Mouse (Mus musculus): Measurements from ENCODE around the gene Harbi1.
"Not testable (repeated sequence)": the region's sequence is repeated elsewhere in the genome, so short reads cannot be mapped to it uniquely, and the experiment has no call there.

Gene Harbi1

GRCm38 (mm10) chr2:91711256-91711925 lies 739 bp downstream of the Harbi1 start:
- DNase-seq (ENCODE audit: low read depth in 2 of 2, low spot score in 2 of 2): peak in 1 of 2 experiments; percentile 5

- no peak for DNase-seq (ENCODE audit: low read depth in 2 of 2, low spot score in 2 of 2)
Observed at GRCm38 (mm10) chr2:91714921-91715320, 4.3 kb downstream of the Harbi1 start.

- no peak for DNase-seq (ENCODE audit: low read depth in 2 of 2, low spot score in 2 of 2)
Observed at GRCm38 (mm10) chr2:91718276-91718675, 7.6 kb downstream of the Harbi1 start.

GRCm38 (mm10) chr2:91723382-91723781 lies 12.7 kb downstream of the Harbi1 start:
- no peak for DNase-seq (ENCODE audit: low read depth in 2 of 2, low spot score in 2 of 2)

GRCm38 (mm10) chr2:91723951-91724350 lies 13.3 kb downstream of the Harbi1 start:
- no peak for DNase-seq (ENCODE audit: low read depth in 2 of 2, low spot score in 2 of 2)

- no peak for DNase-seq (ENCODE audit: low read depth in 2 of 2, low spot score in 2 of 2)
Observed at GRCm38 (mm10) chr2:91724716-91725115, 14.1 kb downstream of the Harbi1 start.

- not testable (repeated sequence) for DNase-seq (ENCODE audit: low read depth in 2 of 2, low spot score in 2 of 2)
Observed at GRCm38 (mm10) chr2:91725476-91725875, 14.8 kb downstream of the Harbi1 start.

GRCm38 (mm10) chr2:91727011-91727410 lies 16.4 kb downstream of the Harbi1 start:
- no peak for DNase-seq (ENCODE audit: low read depth in 2 of 2, low spot score in 2 of 2)

- no peak for DNase-seq (ENCODE audit: low read depth in 2 of 2, low spot score in 2 of 2)
Observed at GRCm38 (mm10) chr2:91729571-91729970, 18.9 kb downstream of the Harbi1 start.

- DNase-seq (ENCODE audit: low read depth in 2 of 2, low spot score in 2 of 2): peak; percentile 63 to 85
Observed at GRCm38 (mm10) chr2:91729971-91730821, 19.5 kb downstream of the Harbi1 start, which contains the start of gene Ambra1. TSS of gene Ambra1 (plus strand) at chr2:91730134.

- DNase-seq (ENCODE audit: low read depth in 2 of 2, low spot score in 2 of 2): no peak
Observed at GRCm38 (mm10) chr2:91735221-91735620, 24.6 kb downstream of the Harbi1 start.

GRCm38 (mm10) chr2:91739586-91739985 lies 28.9 kb downstream of the Harbi1 start:
- no peak for DNase-seq (ENCODE audit: low read depth in 2 of 2, low spot score in 2 of 2)

- no peak for DNase-seq (ENCODE audit: low read depth in 2 of 2, low spot score in 2 of 2)
Observed at GRCm38 (mm10) chr2:91744686-91745085, 34.0 kb downstream of the Harbi1 start.

- DNase-seq (ENCODE audit: low read depth in 2 of 2, low spot score in 2 of 2): no peak
Observed at GRCm38 (mm10) chr2:91749811-91750261, 39.2 kb downstream of the Harbi1 start.

Data from CD8-positive naive resting alpha-beta T cell, adult 2 months (primary cell).